Mouse (Mus musculus): ENCODE results near the gene Zswim7.

DNA sequence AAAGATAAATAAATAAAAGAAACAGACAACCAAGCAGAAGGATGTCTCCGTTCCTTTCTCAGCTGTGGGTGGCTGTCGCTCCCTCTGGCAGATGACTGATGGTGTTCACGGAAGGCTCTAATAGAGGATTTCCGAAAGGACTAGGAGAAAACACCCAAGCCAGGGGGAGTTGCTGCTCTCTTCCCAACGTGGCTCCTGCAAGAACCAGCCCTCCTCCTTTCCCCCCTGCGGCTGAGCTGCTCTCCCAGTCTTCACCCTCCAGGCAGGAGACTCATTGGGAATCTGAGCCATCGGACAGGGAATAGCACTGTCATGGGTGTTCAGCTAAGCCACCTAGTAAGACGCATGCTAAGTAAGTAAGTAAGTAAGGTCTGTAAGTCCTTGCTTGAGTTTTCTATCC is 4.1 kb downstream of the Zswim7 start:
- TF ChIP-seq CTCF (IDR thresholded peaks at IDR 0.05) (no peak), POLR2A (IDR thresholded peaks at IDR 0.05; ENCODE audit: insufficient read depth, low read depth, low read length) (no peak)

Measured in heart, adult 2 months (tissue).